Mouse (Mus musculus) midbrain, embryonic 12.5 days (tissue): ENCODE measurements around the gene Cacna1g. TPM values are rescaled to one million over a fixed set of nuclear protein-coding genes. Genes with fewer than 3 reads are reported as not detected.
A peak's percentile ranks its signal among the peaks of the same experiment; 100 is the strongest.
"Not testable (repeated sequence)": the region's sequence is repeated elsewhere in the genome, so short reads cannot be mapped to it uniquely, and the experiment has no call there.

Experiments used
- ATAC-seq: fragments of 200-750 bp; cut with Nextera tagmentation; 2 replicates; pipeline ENCODE4 v1.8.0; 2017; ENCODE audit warnings: low read depth, moderate TSS enrichment, moderate library complexity; ENCODE audit not compliant: low FRiP score
- H3K27ac ChIP-seq: fragments of 300-500 bp; sonication (generic); replicated peaks from 2 replicates; pipeline ENCODE4 v1.5.1; 2016; ENCODE audit warnings: mild to moderate bottlenecking
- H3K27me3 ChIP-seq: fragments of 300-500 bp; sonication (generic); 2 replicates; pipeline ENCODE4 v1.6.1; 2016; ENCODE audit warnings: mild to moderate bottlenecking
- H3K36me3 ChIP-seq: fragments of 300-500 bp; sonication (generic); 2 replicates; pipeline ENCODE4 v1.6.1; 2016
- H3K4me1 ChIP-seq: fragments of 300-500 bp; sonication (generic); 2 replicates; pipeline ENCODE4 v1.6.1; 2016
- H3K4me2 ChIP-seq: fragments of 300-500 bp; sonication (generic); replicated peaks from 2 replicates; pipeline ENCODE4 v1.6.1; 2016; ENCODE audit warnings: mild to moderate bottlenecking, moderate library complexity
- H3K4me3 ChIP-seq: fragments of 300-500 bp; sonication (generic); 2 replicates; pipeline ENCODE4 v1.5.1; 2016; ENCODE audit warnings: mild to moderate bottlenecking
- H3K9ac ChIP-seq: fragments of 300-500 bp; sonication (generic); replicated peaks from 2 replicates; pipeline ENCODE4 v1.6.1; 2016; ENCODE audit warnings: mild to moderate bottlenecking, moderate library complexity
- H3K9me3 ChIP-seq: fragments of 300-500 bp; sonication (generic); 2 replicates; pipeline ENCODE4 v1.6.1; 2016; ENCODE audit warnings: mild to moderate bottlenecking
- WGBS: fragments of 180-500 bp; shearing (Covaris S2); methylation state at CpG from one replicate; pipeline ENCODE4 v1.1.7; 2016; 5-methylcytosine and 5-hydroxymethylcytosine counted together
- polyA plus RNA-seq: library from polyadenylated mRNA; unstranded; fragments of >200 nt; fragmentation: Nextera tagmentation; extraction: Ambion mirVana; gene quantifications from 2 replicates; pipeline ENCODE4 v1.2.1, GENCODE M21; 2016

Cacna1g gene
- polyA plus RNA-seq, 1 experiment from 2014 or later, result 16.2 TPM

DNA sequence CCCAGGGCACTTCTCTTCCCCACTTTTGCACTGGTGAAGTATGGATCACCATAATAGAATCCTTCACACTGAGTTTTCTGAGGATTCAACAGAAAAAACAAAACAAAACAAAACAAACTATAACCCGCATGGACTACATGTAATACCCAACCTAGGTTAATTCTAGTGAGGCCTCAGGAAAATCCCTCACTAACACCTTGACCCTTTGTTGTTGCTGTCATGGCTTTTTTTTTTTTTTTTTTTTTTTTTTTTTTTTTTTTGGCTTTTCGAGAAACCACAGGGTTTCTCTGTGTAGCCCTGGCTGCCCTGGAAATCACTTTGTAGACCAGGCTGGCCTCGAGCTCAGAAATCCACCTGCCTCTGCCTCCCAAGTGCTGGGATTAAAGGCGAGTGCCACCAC is 80.5 kb downstream of the Cacna1g start:
- not testable (repeated sequence) for H3K4me3 ChIP-seq, H3K36me3 ChIP-seq, H3K9ac ChIP-seq, H3K4me2 ChIP-seq, H3K27ac ChIP-seq, H3K9me3 ChIP-seq, ATAC-seq, H3K4me1 ChIP-seq
- H3K27me3 ChIP-seq, result peaks cover 37% of the 10 kb centered on the region
- 90% methylated on average over 4 of the region's 4 CpGs for WGBS

DNA sequence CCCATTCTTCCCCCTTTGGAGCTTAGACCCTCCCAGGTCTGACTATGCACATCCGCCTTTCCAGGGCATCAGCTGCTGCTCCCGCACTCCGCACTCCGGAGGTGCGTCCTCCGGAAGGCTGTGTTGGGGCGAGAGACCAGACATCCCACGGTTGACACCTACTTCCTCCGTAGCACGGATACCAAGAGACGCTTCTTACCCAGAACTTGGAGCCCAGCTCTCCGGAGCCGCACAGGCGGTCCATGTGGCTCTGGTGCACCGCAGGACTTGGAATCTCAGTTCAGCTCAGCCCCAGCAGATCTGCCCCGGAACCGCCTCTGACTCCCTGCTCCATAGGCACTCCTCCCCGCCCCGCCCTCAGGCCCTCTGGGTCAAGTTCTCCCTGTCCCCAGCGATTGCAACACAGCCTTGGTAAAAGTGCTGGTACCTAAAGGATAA is 81.3 kb downstream of the Cacna1g start, which contains the start of gene Abcc3:
TSS of gene Abcc3 (minus strand) at position 326 of the 438 bp plus-strand sequence.
- no peaks in the 10 kb centered on the region for H3K9me3 ChIP-seq
- no peak within 1 kb of the TSS for H3K27ac ChIP-seq
- H3K4me1 ChIP-seq, result 0 out of 2 replicates have a peak, but pooled peaks cover 6% of the 10 kb centered on the region
- H3K4me3 ChIP-seq, result 0 out of 2 replicates have a peak within 1 kb of the TSS, but pooled peaks have one; percentile 17
- peaks cover 37% of the 10 kb centered on the region for H3K27me3 ChIP-seq
- WGBS, result 14% methylated on average over 20 of the region's 20 CpGs
- no peak within 1 kb of the TSS for H3K9ac ChIP-seq
- no peaks in the 10 kb centered on the region for H3K36me3 ChIP-seq
- ATAC-seq, result no peak
- H3K4me2 ChIP-seq, result peak within 1 kb of the TSS; percentile 30; the same call in 1 of the 2 replicates

DNA sequence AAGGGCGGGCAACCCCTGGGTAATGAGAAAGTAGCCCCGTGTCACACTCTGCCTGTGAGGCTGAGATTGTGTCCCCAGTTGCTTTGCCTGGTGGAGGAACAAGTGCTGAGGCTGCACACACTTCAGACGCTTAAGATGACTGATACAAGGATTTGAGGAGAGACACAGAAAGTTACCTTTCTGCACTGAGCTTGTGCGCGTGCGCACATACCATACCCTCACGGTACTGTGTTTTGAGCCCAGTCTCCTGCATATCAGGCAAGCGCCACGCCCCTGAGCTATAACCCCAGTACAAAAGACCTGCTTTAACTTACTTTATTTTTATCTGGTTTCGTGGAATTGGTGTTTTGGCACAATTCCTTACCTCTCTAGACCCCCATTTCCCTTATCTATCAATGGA is 82.3 kb downstream of the Cacna1g start:
- H3K4me1 ChIP-seq, result 0 out of 2 replicates have a peak, but pooled peaks cover 6% of the 10 kb centered on the region
- WGBS, result 92% methylated on average over 10 of the region's 10 CpGs
- no peak overlapping the region for H3K4me3 ChIP-seq
- H3K27me3 ChIP-seq, result peaks cover 37% of the 10 kb centered on the region
- H3K9me3 ChIP-seq, result no peaks in the 10 kb centered on the region
- H3K27ac ChIP-seq, result no peak overlapping the region
- H3K9ac ChIP-seq, result no peak overlapping the region
- no peak overlapping the region for H3K4me2 ChIP-seq
- H3K36me3 ChIP-seq, result no peaks in the 10 kb centered on the region
- no peak for ATAC-seq

DNA sequence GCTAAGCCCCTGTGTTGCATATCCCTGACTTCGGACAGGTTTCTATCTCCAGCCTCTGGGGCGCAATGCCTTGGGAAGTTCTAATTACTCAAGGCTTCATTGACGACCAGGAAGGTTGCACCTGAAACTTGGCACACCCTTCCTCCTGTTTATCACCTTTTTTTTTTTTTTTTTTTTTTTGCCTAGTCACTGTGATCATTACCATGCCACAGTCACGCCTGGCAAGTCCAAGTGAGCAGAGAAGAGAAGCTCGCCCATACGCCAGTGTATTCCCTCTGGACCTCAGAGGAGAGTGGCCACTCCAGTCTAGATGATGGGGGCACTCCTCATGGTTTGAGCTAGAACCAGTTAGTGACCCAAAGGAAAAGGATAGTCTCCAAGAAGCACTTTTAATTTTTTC is 83.2 kb downstream of the Cacna1g start:
- H3K4me2 ChIP-seq, result no peak overlapping the region
- H3K27ac ChIP-seq, result no peak overlapping the region
- no peak overlapping the region for H3K4me3 ChIP-seq
- H3K36me3 ChIP-seq, result no peaks in the 10 kb centered on the region
- peaks cover 37% of the 10 kb centered on the region for H3K27me3 ChIP-seq
- no peak overlapping the region for H3K9ac ChIP-seq
- H3K9me3 ChIP-seq, result no peaks in the 10 kb centered on the region
- H3K4me1 ChIP-seq, result peaks cover 12% of the 10 kb centered on the region
- no peak for ATAC-seq
- WGBS, result 92% methylated on average over 6 of the region's 6 CpGs

DNA sequence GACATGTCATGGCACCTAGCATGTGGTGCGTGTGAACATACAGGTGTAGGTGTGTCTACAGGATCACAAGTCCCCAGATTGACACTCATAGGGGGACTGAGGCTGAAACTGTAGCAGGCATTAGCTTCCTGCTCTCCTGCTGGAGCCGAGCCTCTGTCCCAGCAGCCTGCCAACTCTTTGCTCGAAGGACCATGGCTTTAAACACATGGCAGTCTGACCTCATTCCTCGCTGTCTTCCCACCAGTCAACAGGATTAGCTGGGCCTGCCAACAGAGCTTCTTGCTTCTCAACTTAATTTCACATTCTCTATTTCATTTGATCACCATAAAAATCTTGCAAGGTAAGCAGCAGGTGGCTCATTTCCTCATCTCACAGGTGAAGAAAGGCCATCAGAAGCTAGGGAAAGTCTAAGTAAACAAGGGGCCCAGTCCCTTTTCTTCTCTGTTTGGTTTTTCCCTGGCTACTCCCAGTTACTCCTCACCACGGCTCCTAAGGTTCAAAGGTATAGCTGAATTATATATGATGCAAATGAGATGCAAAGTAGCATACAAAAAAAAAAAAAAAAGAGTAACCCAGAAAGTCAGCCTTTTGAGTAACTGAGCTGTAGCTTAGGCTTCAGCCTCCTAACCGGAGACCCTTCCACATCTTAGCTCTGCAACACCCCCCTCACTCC is 84.1 kb downstream of the Cacna1g start:
- 62% methylated on average over 6 of the region's 6 CpGs for WGBS
- no peaks in the 10 kb centered on the region for H3K36me3 ChIP-seq
- no peak overlapping the region for H3K4me2 ChIP-seq
- no peak overlapping the region for H3K9ac ChIP-seq
- no peak overlapping the region for H3K4me3 ChIP-seq
- ATAC-seq, result no peak
- peaks cover 33% of the 10 kb centered on the region for H3K27me3 ChIP-seq
- H3K27ac ChIP-seq, result no peak overlapping the region
- H3K4me1 ChIP-seq, result peaks cover 16% of the 10 kb centered on the region
- no peaks in the 10 kb centered on the region for H3K9me3 ChIP-seq

DNA sequence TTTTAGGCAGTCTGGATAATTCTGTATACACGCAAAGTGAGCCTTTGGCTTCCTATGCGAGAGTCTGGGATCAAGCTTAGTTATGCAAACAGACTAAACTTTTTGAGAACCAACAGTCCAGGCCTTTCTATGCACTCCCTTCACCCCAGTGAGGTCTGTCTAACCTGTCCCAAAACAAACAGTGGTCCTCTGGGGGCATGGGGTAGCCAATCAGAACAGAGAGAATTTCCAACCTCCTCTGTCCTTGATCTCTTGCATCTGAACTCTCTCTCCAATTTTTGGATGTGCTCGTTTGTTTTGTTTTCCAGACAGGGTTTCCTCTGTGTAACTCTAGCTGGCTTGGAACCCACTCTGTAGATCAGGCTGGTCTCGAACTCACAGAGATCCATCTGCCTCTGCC is 85.0 kb downstream of the Cacna1g start:
- 84% methylated on average over 4 of the region's 4 CpGs for WGBS

DNA sequence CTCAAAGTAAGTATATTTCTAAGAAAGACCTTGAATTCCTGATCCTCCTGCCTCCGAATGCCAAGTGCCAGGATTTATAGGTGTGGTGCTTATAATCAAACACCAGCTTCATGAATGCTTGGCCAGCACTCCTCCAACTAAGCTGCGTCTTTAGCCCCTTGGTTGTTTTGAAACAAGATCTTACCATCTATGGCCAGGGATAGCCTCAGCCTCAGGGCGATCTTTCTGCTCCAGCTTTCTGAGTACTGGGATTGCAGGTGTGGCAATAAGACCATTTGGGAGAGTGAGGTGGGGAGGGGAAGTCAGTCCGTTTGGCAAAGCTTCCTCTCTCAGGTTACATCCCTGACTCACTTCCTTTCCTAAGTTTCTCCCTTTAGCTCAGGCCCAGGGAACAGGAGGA is 86.2 kb downstream of the Cacna1g start:
- ATAC-seq, result no peak
- WGBS, result 89% methylated on average over 4 of the region's 4 CpGs
- H3K9me3 ChIP-seq, result no peaks in the 10 kb centered on the region
- H3K4me1 ChIP-seq, result peaks cover 14% of the 10 kb centered on the region
- no peak overlapping the region for H3K4me2 ChIP-seq
- no peaks in the 10 kb centered on the region for H3K36me3 ChIP-seq
- no peak overlapping the region for H3K9ac ChIP-seq
- H3K4me3 ChIP-seq, result no peak overlapping the region
- no peak overlapping the region for H3K27ac ChIP-seq
- H3K27me3 ChIP-seq, result peaks cover 17% of the 10 kb centered on the region

More for the DNA sequence above, 85.0 kb downstream of the Cacna1g start:
- H3K27me3 ChIP-seq, result peaks cover 26% of the 10 kb centered on the region
- no peaks in the 10 kb centered on the region for H3K36me3 ChIP-seq
- H3K4me1 ChIP-seq, result peaks cover 16% of the 10 kb centered on the region
- no peak overlapping the region for H3K4me3 ChIP-seq
- H3K27ac ChIP-seq, result no peak overlapping the region
- no peak overlapping the region for H3K9ac ChIP-seq
- ATAC-seq, result no peak
- H3K4me2 ChIP-seq, result no peak overlapping the region
- H3K9me3 ChIP-seq, result no peaks in the 10 kb centered on the region

DNA sequence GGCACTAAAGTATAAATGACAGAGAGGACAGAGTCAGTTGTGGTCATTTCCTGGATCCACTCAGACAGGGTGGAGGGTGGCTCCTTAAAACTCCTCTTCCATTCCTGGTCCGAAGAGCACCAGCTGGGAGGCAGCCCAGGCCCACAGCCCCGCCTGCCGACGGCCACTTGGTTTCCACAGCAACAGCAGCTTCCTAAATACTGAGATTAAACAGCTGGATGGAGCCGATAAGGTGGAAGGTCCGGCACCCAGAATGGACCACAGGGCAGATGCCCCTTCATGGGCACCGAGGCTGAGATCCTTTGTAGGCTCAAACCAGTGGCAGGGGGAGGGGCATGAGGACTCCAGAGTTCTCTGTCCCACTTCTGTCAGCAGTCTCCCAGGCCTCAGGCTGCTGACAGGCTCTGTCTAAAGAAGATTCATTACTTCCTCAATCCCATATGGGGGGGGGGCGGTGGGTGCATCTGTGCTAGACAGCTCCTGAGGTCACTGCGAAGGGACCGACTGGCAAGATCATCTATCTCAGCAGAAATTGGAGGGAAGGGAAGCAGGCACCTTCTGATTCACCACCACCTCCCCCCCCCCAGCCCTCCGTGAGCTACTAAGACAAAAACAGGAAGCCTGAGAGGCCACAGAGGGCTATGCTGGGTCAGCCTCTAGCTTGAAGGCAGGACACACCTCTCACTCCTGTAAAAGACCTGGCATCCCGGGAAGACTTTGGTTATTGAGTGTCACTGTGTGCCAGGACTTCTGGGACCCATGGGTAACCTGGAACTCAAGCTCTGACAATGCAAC is 87.8 kb downstream of the Cacna1g start:
- Histone ChIP-seq H3K9me3 (no peaks in the 10 kb centered on the region), H3K4me2 (0 out of 2 replicates have a peak overlapping the region, but pooled peaks have one; percentile 15), H3K4me1 (peaks cover 10% of the 10 kb centered on the region), H3K9ac (no peak overlapping the region), H3K27ac (peak overlapping the region; percentile 26; the same call in 1 of the 2 replicates), H3K36me3 (no peaks in the 10 kb centered on the region), H3K4me3 (no peak overlapping the region), H3K27me3 (peaks cover 1% of the 10 kb centered on the region; the same call in 1 of the 2 replicates)
- WGBS, result 23% methylated on average over 12 of the region's 12 CpGs
- ATAC-seq, result no peak

DNA sequence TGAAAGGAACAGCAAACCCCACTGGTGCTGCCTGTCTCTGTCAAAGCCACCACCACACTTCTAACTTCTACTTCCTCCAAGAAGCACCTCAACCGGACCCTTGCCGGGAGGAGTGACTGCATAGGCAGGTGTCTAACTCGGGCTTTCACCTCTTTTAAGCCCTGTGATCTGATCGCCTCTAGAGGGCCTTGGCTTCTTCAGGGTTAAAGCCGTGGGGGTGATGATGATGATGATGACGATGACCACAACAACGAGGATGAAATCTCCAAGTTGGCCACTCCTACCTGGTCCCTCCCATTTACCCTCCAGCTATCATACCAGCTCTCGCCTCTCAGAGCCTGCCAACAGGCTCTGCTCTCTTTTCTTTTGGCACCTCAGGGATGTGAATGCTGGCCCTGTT is 94.3 kb downstream of the Cacna1g start:
- Histone ChIP-seq H3K9ac (no peak overlapping the region), H3K9me3 (no peaks in the 10 kb centered on the region), H3K27ac (no peak overlapping the region), H3K4me1 (no peaks in the 10 kb centered on the region), H3K4me3 (no peak overlapping the region), H3K27me3 (no peaks in the 10 kb centered on the region), H3K36me3 (no peaks in the 10 kb centered on the region), H3K4me2 (no peak overlapping the region)
- WGBS, result 84% methylated on average over 8 of the region's 8 CpGs
- ATAC-seq, result no peak

DNA sequence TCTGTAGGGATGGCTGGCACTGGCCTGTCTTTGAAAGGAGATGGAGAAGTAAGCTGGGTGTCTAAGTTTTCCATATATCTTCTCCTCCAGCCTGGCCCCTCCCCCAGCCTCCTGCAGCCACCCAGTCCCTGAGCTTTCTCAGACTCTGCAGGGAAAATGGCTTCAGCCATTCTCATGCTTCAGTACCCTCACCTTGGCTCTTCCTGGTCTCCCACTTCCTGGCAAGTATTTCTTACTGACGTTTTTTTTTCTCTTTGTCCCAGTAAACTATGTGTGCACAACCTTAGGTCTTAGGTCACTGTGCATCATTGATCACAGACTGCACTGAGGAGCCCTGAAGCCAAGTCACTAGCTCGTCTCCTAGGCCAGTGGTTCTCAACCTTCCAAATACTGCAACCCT is 94.9 kb downstream of the Cacna1g start:
- Histone ChIP-seq H3K4me2 (no peak overlapping the region), H3K4me1 (no peaks in the 10 kb centered on the region), H3K9me3 (no peaks in the 10 kb centered on the region), H3K9ac (no peak overlapping the region), H3K27me3 (0 out of 2 replicates have a peak, but pooled peaks cover 3% of the 10 kb centered on the region), H3K27ac (no peak overlapping the region), H3K36me3 (no peaks in the 10 kb centered on the region), H3K4me3 (no peak overlapping the region)
- no peak for ATAC-seq
- 19% methylated on average over 2 of the region's 2 CpGs for WGBS

DNA sequence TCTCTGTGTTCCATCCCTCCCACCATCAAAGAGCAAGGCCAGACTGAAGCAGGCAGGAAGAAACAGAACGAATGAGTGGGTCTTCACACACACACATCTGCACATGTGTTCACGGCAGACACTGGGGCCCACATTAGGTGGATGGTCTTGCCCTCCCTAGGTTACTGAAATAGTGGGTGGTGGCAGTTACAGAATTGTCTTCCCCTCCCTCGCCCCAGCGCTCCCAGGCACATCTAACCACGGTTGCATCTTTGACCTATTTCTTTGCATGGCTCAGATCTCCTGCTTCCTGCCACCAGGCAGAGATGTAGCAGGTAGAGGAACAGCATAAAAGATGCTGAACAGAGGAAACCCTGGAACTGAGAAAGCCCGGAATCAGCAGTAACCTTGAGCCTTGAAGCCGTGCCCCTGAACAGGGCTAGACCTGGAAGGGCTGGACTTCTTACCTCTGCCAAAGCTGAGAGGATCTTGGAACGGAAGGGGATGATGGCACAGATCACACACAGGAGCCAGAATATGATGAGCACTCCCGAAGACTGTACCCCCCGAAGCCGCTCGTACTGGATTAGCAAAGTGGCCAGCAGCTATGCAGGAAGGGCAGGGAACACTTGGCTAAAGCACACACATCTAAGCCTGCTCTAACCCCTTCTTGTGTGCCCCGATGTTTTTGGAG is 99.6 kb downstream of the Cacna1g start:
- no peak for ATAC-seq
- H3K4me2 ChIP-seq, result no peak overlapping the region
- WGBS, result 89% methylated on average over 13 of the region's 13 CpGs
- no peak overlapping the region for H3K4me3 ChIP-seq
- no peaks in the 10 kb centered on the region for H3K9me3 ChIP-seq
- H3K27me3 ChIP-seq, result peaks cover 7% of the 10 kb centered on the region; the same call in 1 of the 2 replicates
- H3K4me1 ChIP-seq, result 0 out of 2 replicates have a peak, but pooled peaks cover 3% of the 10 kb centered on the region
- H3K9ac ChIP-seq, result no peak overlapping the region
- no peaks in the 10 kb centered on the region for H3K36me3 ChIP-seq
- H3K27ac ChIP-seq, result no peak overlapping the region
